Mouse (Mus musculus) spleen, postnatal 14 days (tissue): ENCODE data around the gene Ptpn13.

Source experiments
- DNase-seq, 2 experiments: peaks; one replicate each; pipeline ENCODE4 v3.0.0; 2021 to 2022; ENCODE audit warnings: low spot score in 2 of 2

The Ptpn13 gene

DNA sequence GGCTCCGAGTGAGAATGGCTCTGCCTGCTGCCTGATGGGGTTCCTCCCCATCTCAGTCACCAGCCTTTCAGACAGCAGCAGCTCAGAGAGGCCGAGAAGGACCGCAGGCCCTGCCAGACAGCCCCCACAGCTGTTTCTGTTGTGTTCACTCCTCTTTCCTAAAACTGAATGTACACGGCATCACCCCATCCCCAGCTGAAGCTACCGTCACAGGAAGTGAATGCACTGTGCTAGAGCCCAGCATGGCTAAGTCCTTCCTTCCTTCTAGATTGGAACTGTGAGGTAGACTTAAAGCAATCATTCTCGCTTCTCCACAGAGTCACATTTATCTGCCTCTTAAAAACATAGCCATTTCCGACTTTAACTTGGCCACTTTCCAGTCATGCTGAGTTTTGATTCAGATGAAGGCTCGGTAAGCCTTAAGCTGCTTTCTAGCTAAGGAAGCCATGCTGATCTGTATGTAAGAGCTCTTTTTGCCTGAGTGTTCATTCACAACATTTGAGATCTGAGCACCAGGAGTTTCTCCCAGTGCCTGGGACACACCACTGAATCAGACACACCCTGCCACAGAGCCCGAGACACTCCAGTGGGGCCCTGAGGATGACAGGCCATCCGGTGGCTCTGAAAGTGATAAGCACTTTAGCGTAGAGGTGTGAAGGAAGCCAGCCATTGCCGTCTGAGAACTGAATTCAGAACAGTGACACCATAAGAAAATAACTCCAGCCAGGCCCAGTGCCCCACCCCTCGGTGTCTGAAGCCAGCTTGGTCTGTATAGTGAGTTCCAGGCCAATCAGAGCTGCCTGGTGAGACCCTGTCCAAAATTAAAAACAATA is 170.6 kb downstream of the Ptpn13 start:
- DNase-seq, result no peak

DNA sequence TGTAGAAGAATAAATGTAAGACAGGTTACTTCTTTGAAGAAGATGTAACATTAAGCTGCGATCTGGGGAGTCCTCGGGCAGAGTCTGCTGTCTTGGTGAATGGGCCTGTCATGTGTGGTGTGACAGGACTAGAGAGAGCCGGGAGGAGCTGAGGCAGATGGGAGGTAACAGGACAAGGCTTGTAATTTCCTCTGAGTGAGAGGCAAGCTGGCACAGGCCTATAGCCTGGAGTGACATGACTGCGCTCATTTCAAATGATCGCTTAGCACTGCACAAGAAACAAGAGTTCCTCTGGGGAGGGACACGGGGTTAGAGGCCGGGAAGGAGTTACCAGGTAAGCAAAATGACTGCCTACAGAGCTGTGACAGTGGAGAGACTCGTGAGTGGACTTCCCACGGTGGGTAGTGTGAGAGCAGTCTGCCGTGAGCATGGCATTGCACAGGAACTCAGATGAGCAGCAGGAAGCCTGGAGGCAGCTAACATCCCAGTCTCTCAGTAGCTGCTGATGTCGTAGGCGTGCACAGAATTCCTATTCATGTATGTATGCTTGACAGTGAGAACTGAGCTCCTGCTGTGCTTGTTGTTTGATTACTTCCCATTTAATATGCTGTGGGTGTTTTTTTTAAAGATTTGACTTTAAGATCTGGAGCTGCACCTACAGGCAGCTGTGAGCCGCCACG is 171.6 kb downstream of the Ptpn13 start:
- no peak for DNase-seq

DNA sequence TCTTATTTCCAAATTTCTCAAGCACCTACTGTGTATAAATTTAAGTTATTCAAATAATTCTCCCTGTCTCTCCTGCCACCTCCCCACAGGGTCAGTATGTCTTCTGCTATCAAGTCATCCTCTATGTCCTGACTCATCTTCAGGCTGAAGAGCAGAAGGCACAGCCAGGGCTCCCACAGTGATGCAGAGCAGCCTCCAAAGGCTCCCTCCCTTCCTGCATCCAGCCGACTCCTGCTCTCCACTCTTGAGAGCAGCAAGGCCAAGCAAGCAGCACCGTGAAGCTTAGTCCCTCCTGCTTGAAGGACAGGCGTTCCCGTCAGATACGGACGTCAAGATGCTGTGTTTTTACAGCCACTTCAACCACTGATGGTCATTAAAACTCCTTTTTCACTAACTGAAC is 172.6 kb downstream of the Ptpn13 start:
- no peak for DNase-seq

DNA sequence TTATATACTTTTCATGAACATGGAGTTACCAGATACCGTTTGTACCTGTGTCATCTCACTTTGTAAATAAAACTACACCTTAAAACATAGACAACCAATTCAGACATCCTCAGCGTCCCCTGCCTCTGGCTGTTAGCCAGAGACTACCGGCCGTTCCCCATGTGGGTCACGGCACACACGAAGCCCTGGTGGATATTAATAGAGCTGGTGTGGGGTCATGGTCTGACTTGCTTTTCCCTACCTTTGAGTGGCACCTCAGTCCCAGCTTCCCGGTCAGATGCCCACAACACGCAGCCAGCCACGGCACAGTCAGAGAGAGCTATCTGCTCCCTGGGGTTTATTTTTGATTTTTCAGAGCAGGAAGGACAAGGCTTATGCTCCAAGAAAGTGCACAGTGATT is 173.3 kb downstream of the Ptpn13 start:
- no peak for DNase-seq

DNA sequence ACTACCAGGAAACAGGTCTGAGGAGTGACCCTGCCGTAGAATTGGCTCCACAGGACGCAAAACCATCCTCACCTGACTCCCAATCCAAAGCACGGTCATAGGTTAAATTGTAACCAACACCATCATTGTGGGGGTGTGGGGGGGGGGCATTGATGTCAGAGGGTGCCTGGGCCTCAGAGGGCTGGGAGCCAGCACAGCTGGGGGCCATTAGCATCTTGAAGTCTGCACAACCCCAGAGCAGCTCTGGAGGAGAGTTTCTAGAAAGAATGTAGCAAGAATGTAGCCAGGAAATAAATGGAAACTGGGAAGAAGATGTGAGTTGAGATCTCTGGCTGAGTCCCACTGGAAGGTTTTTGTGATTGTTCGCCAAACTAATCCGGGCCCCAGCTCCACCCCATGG is 173.9 kb downstream of the Ptpn13 start:
- no peak for DNase-seq

DNA sequence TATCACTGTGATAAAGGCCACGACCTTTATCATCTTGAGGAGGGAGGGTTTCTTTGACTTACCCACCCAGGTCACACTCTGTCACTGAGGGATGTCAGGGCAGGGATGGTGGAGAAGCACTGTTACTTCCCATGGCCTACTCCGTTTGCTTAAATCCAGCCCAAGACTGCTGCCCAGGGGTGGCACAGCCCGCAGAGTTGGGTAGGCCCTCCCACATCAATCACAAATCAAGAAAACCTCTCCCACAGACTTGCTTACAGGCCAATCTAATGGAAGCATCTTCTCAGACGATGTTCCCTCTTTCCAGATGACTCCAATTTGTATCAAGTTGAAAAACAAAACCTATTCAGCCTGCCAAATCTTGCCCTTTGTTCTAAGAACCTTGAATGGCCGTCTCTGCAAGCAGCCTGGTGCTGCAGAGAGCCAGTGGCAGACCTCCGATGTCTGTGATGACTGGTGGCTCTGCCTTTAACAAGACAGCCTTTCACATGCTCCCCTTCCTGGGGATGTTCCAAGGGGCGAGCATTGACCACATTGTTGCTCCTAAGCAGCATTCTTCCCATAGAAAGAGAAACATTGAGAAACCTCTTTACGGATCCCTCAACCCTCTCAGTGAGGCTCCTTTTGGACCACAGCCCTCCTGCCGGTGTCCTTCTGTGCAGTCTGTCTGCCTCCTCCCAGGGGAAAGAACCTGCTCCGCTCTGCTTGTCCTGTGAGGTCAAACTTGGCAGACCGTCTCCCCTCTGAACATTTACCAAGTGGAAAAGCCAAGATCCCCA is 178.3 kb downstream of the Ptpn13 start:
- DNase-seq, result no peak

DNA sequence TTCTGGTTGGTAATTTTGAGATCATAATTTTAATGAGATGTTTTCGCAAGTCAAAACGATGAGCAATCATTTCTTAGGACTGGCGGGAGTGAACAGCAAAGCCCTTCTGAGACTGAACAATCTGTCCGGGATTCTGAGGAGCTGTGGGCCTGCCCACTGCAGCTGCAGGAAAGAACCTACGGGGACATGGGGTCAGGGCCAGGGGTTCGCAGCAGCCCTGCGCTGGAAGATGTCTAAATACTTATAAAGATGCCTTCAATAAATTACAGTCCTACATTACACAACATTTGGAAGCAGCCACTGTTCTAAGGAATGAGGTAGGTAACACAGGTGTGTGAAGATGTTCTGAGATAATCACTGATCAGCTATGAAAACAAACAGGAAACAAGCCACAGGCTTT is 180.7 kb downstream of the Ptpn13 start:
- no peak for DNase-seq

DNA sequence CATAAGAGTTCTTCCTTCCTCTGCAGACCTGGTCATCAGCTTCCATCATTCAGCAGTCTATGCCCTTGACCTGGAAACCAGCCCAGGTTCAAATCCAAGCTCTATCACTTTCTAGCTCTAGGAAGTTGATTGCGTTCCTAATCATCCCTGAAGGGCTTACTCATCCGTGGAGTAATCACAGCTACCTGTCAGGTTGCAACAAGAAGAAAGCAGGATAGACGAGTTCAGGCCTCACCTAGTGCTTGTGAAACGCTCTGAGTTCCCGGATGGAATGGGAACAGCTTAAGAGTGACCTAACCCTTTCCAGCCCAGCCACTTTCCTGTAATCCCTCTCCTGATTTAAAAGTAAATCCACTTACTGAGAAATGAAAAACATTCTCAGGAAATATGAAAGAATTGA is 185.2 kb downstream of the Ptpn13 start:
- no peak for DNase-seq

DNA sequence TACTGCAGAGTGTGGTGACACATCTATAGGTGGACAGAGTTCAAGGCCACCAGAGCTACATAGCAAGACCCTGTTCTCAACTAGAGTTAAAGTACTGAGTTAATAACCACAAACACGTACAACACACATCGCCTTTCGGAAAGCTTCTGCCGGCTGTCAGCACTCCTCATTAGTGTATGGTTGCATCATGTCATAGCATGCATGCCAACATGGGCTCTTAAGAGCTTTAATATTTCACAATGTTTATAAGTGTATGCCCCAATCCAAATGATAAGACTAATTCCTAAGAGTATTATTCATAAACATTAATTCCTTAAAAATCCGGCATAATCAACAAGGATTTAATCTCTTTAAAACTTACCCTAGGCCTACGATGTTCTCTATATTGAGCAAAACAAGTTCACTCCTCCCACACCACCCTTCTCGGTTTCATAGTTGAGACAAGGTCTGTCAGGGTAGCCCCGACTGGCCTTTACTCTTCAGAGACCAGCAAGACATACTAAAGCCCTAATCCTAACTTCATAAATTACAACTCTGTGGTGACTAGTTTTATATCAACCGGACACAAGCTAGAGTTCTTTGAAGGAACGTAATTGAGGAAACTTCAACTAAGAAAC is 186.0 kb downstream of the Ptpn13 start:
- no peak for DNase-seq

DNA sequence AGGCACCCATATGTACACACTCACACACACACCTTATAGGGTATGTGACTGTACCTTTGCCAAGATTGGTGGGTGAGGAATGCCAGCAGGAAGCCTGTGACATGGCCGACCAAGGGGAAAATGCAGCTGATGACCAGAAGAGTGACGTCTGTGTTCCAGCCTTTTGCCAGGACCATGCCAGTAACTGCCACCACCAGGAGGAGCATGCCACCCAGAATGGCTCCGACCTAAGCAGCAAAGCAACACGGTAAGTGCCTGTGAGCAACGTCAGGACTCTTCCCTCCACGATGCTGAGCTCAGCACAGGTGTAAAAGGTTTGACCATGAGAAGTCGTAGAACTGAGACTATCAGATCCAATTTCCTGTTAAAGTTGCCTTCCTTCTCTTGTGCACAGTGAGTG is 187.3 kb downstream of the Ptpn13 start:
- DNase-seq, result no peak

DNA sequence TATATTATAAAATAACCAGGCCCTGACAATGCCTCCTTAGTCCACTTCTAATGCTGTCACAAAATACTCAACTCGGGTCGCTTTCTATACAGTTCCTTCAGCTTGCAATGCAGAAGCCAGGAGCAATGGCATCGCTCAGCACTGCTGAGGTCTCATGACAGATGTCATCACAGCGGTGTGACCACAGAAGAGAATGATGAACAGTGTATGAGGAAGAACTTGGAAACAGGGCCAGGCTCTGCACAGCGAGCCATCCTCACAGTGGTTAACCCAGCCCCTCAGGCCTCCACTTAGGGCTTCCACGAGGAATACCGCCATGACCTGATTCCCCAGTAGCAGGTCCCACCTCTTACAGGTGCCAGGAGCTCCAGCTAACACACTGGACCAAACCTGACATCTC is 189.4 kb downstream of the Ptpn13 start:
- DNase-seq, result no peak

DNA sequence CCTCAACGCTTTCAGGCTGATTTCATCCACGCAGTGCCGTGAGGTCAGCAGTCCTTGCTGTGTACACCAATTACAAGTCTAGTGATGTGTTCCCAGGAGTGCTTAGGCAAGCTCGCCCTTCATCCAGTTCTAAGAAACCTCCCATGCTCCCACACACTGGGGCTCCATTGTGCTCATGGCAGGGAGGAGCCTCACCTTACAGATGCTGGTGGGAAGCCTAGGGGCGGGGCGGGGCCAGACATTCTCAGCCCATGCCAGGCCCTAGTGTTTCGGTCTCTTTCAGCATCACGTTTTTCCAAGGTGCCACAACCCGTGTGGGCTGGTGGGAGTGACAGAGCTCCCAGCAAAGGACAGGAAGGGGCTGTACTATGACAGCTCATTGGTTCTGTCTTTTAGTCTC is 192.2 kb downstream of the Ptpn13 start:
- no peak for DNase-seq

DNA sequence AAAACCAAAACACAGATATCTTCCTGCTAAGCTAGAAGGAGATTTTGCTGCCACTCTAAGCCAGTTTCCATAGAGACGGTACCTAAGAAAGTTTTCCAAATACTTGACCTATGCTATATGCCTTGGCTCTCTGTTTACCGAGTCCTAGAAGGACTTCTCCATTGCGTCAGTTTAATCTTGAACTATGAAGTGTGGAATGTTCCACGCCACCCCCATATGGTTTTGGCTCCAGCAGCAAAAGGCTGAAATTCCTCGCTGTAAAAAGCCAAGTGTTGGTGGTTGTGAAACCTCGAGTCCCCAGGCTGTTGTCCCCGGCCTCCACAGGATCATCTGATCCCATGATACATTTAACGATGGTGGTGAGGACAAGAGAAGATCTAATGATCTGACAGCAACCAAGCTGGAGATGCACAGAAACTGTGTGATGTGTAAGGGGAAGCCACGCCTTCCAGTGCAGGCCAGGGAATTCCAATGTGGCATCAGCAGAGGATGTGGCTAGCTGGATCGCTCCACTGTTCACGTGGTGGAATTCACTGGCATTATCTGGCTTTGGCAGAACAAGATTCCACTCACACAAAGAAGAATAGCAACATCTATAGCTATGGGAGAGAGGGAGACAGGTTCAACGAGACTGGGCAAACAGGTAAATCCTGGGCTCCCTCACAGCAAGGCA is 195.4 kb downstream of the Ptpn13 start:
- DNase-seq, result no peak

DNA sequence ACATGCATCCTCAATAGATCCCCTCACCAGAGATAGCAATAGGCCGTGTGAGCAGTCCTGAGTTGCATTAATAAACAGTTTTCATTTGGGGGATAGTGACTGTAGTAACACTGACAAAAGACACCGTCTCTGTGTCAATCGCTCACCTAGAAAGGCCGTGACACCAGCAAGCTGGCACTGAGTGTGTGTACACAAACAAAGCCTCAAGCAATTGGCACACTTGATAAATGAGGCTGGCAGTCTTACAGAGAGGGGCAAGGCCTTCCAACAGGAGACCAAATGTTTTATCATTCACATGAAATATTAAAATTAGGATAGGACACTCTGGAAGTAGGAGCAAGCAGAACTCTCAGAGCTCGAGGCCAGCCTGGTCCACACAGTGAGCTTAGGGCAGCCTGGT is 197.3 kb downstream of the Ptpn13 start:
- no peak for DNase-seq

DNA sequence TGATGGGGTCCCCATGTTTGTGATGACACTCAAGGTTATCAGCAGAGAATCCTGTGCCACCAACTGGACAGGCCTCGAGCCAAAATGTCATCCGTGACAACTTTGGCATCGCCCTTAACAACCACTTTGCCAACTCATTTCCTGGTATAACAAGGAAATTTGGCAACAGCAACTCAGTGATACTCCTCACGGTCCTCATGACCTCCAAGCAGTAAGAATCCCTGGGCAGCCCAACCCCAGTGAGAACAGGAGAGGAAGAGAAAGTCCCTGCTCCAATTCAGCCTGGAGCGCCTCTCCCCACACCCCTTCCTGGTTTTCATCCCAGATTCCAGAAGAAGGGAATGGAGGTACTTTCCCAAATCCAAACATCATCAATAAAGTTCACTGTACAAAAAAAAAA is 199.8 kb downstream of the Ptpn13 start:
- no peak for DNase-seq

DNA sequence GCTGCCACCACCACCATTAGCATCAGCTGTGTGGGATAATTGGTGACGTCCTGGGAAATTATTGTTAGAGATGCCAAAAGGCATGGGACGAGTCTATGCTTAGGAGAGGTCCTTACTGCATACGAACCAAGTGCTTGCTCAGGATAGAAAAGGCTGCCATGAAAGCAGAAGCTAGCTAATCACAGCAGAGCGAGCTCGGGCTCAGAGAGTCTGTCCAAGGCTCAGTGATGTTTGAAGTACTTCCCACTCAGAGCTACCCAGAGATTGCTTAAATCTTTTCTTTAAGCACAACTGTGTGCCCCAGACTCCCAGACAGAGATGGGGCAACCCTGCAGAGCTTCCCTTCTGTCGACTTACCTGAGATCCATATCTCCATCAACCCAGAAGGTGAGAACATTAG is 203.5 kb downstream of the Ptpn13 start:
- no peak for DNase-seq

DNA sequence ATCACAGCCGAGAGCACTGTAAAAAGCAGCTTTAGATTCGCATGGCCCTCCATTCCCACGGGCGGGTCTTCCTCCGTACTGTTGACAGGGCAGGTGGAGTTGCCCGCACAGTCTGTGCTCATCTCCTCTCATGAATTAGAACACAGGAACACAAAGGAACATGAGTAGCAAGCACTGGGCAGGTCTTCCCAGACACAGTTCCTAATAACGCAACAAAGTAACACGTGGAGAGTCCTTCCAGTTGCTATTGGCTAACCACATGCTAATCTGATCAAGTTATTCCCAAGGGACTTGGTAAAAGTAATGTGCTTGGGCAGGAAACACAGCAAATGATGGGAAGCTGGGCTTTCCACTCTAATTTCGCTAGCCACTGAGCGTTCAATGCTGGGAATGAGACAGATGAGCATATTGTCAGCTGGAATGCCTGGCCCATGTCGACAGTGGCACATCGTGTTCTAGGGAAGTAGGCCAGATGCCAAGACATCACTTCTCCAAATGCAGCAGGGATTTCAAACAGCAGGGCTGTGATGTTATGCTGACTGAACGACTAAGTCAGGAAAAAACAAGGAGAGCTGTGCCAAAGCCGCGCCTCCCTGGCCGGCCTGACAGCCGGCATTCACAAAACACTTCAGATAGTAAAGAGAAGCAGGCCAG is 204.2 kb downstream of the Ptpn13 start, which contains the start of gene Slc10a6:
Slc10a6 (minus strand) TSS at position 293 of the 654 bp plus-strand sequence.
- no peak for DNase-seq

DNA sequence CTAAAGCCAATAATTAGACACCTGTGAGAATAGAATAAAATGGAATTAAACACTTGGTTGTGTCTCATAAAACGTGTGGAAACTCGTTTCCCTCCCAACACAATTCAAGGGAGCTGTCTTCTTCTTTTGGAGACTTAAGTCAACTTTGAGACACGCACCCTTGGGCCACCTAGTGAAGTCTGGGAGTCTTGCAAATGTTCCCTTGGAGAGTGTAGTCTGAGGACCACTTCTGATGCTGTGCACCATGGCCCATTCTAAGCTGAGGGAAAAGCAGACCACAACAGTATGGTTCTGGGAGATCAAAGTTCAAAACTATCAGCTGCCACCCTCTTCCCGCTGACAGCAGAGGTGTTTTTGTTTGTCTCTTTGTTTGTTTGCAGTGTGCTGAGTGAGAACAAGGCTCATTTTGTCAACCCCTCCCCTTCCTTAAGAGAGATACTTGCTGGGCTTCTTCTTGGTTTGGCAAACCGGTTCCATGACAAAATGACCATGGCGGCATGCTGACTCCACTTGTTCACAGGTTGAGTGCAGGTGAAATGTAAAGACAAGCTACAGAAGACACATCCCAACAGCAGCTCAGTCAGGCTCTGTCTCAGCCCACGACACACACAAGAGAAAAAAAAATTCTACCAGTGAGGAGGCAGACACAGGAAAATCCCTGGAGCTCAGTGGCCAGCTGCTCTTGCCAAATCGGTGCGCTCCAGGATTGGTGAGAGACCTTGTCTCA is 205.0 kb downstream of the Ptpn13 start:
- no peak for DNase-seq

DNA sequence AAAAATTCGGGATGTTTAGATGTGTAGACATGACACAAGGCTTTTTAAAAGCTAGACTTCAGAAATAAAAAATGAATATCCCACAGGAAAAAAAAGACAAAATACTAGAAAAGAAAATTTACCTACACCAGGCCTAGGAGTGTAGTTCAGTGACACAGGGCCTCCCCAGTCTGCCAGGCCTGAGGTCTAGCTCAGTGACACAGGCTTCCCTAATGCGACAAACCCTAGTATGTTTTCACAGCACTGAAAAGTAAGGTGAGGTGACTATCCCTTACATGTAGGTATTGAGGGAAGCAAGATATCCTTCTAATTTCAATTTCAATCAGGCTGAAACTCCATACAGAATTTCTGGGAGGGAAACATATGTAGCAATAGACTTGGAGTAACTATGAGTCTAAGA is 212.2 kb downstream of the Ptpn13 start:
- DNase-seq, result no peak

DNA sequence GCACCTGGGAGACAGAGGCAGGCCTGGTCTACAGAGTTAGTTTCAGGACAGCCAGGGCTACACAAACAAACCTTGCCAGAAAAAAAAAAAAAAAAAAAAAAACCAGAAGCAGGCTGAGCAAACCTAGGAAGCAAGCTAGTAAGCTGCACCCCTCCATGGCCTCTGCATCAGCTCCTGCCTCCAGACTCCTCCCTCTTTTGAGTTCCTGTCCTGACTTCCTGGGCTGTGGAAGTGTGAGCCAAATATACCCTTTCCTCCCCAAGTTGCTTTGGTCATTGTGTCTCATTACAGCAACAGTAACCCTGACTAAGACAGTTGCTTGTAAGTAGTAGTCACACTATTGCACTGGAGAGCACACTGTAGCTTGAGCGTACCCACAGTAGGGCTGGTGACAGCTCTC is 219.2 kb downstream of the Ptpn13 start:
- no peak for DNase-seq
